Mouse (Mus musculus) cortical plate, adult 2 months (tissue): ENCODE measurements around the gene Dennd1b.

Experiments
- CTCF ChIP-seq: fragments of 200-500 bp; IDR thresholded peaks from 2 replicates; pipeline ENCODE4 v1.5.1; 2011; ENCODE audit warnings: mild to moderate bottlenecking, control low read depth, low read length; ENCODE audit not compliant: insufficient read depth; ENCODE audit errors: extremely low read depth
- POLR2A ChIP-seq: fragments of 200-500 bp; IDR thresholded peaks from 2 replicates; pipeline ENCODE4 v1.6.1; 2011; ENCODE audit warnings: mild to moderate bottlenecking, low read length, control low read depth; ENCODE audit not compliant: insufficient read depth; ENCODE audit errors: extremely low read depth

DNA sequence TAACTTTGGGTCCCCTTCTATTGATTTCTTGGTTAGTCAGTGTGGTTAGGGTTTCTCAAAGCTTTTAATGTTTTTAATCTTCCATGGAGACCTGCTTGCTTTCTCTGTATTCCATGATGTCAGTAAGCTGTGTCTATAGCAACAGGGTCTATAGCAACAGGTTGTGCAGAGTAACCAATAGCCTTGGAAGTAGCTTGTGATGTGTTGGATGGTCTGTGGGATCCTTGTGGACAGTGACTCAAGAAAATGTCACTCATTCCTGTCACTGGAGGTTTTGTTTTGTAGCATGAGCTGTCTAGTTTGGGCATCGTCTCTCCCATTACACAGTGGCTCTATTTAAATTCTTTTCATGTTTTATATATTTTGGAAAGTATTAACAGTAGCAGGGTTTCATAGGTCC is 216.5 kb downstream of the Dennd1b start:
- TF ChIP-seq CTCF = no peak
- no peak for TF ChIP-seq POLR2A
